Mouse (Mus musculus): ENCODE results near the gene Atxn2l. TPM values are rescaled to one million over a fixed set of nuclear protein-coding genes. Genes with fewer than 3 reads are reported as not detected.

Gene Atxn2l
- total and polyA plus RNA-seq, 2 experiments from 2014 or later: 65.4 to 80.5 TPM

DNA sequence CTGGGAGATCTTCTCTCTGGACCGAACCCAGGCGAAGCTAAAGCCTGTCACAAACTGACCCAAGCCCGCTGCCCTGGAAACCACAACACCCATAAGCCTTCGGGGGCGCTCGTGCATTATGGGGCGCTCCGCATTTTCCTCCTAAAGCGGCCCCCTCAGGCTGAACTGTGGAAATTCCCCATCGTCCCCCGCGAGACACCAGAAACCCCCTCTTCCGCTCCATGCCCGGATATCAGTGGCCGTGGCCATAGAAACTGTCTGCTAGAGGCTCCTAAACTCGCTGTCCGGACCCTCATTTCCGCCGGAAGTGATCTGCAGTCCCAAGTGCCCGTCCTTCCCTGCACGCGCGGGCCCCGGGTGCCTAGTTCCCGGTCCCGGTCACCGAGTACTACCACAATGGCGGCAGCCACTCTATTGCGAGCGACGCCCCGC lies 16.2 kb downstream of the Atxn2l start, which contains the start of gene Tufm:
TSS of gene Tufm (plus strand) at position 310 of the 432 bp plus-strand sequence.
- no peaks in the 10 kb centered on the region for H3K27me3 ChIP-seq (ENCODE audit: insufficient read depth, low read length)
- H3K27ac ChIP-seq (ENCODE audit: low read depth, low read length): peak within 1 kb of the TSS; percentile 78
- peak within 1 kb of the TSS; percentile 81 for H3K4me2 ChIP-seq (ENCODE audit: low read depth, low read length, poor library complexity, severe bottlenecking)
- WGBS: 0% methylated on average over 32 of the region's 32 CpGs
- TF ChIP-seq CTCF (IDR thresholded peaks at IDR 0.05): peak; percentile 67
- DNase-seq (ENCODE audit: low spot score): peak; percentile 99
- peak within 1 kb of the TSS; percentile 73 for H3K9ac ChIP-seq (replicated peaks; ENCODE audit: low read length, poor library complexity, severe bottlenecking)
- H3K36me3 ChIP-seq (ENCODE audit: insufficient read depth, low read length): peaks cover 9% of the 10 kb centered on the region
- H3K4me1 ChIP-seq (ENCODE audit: insufficient read depth, low read length): 0 out of 2 replicates have a peak, but pooled peaks cover 2% of the 10 kb centered on the region
- no peaks in the 10 kb centered on the region for H3K9me3 ChIP-seq (ENCODE audit: low read length)
- peak; percentile 95 for ATAC-seq (ENCODE audit: low FRiP score)
- peak within 1 kb of the TSS; percentile 46 for H3K4me3 ChIP-seq (ENCODE audit: low read depth, low read length)

DNA sequence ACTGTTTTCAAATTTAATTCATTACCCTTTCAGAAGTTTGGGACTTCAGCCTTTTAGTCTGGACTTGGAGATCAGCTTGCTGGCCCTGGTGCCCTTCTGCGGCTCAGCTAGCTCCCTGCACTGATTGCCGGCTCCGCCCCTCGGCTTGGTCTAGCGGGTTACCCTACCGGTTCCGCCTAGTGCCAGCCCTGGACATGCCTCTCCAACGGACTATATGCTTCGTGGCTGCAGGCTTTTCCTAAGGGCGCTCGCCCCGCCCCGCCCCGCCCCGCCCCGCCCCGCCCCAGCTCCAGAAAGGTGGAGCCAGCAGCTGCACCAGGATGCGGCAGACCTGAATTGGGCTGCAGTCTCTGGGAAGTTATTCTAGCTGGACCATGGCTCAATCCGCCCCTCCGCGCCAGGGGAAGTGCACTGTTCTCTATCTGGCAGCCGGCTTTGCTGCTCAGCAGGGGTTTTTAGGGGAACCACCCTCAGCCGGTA lies 20.8 kb downstream of the Atxn2l start:
- H3K27me3 ChIP-seq (ENCODE audit: insufficient read depth, low read length): no peaks in the 10 kb centered on the region
- 1% methylated on average over 22 of the region's 23 CpGs for WGBS
- no peaks in the 10 kb centered on the region for H3K4me1 ChIP-seq (ENCODE audit: insufficient read depth, low read length)
- H3K4me2 ChIP-seq (ENCODE audit: low read depth, low read length, poor library complexity, severe bottlenecking): peak overlapping the region; percentile 78
- 0 out of 2 replicates have a peak overlapping the region, but pooled peaks have one; percentile 32 for H3K27ac ChIP-seq (ENCODE audit: low read depth, low read length)
- no peaks in the 10 kb centered on the region for H3K9me3 ChIP-seq (ENCODE audit: low read length)
- peak overlapping the region; percentile 32 for H3K4me3 ChIP-seq (ENCODE audit: low read depth, low read length)
- H3K9ac ChIP-seq (replicated peaks; ENCODE audit: low read length, poor library complexity, severe bottlenecking): peak overlapping the region; percentile 39
- no peak for TF ChIP-seq CTCF (IDR thresholded peaks at IDR 0.05)
- no peak for ATAC-seq (ENCODE audit: low FRiP score)
- DNase-seq (ENCODE audit: low spot score): peak; percentile 53
- H3K36me3 ChIP-seq (ENCODE audit: insufficient read depth, low read length): no peaks in the 10 kb centered on the region

DNA sequence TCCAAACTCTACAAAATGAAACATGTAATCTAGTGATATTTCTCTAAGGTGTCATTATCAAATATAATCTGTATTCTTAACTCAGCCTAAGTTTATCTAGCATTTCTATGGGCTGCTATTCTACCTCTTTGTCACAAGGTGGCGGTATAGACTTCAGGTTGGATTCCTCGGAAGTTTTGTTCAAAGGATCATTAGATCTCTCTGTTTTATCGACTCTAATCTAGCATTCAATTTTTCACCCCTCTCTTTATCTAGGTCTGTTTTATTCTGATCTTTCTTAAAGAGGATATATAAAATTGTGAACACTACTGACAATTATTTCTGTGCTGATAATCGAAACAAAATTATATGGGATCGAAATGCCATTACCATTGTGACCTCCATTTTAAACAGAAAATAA lies 21.5 kb downstream of the Atxn2l start:
- WGBS: 23% methylated on average over 5 of the region's 5 CpGs
- Histone ChIP-seq H3K36me3 (ENCODE audit: insufficient read depth, low read length) (no peaks in the 10 kb centered on the region), H3K4me3 (ENCODE audit: low read depth, low read length) (no peak overlapping the region), H3K4me2 (ENCODE audit: low read depth, low read length, poor library complexity, severe bottlenecking) (0 out of 2 replicates have a peak overlapping the region, but pooled peaks have one; percentile 78), H3K9ac (replicated peaks; ENCODE audit: low read length, poor library complexity, severe bottlenecking) (no peak overlapping the region), H3K9me3 (ENCODE audit: low read length) (no peaks in the 10 kb centered on the region), H3K27ac (ENCODE audit: low read depth, low read length) (no peak overlapping the region), H3K27me3 (ENCODE audit: insufficient read depth, low read length) (no peaks in the 10 kb centered on the region), H3K4me1 (ENCODE audit: insufficient read depth, low read length) (no peaks in the 10 kb centered on the region)
- peak; percentile 77 for TF ChIP-seq CTCF (IDR thresholded peaks at IDR 0.05)
- DNase-seq (ENCODE audit: low spot score): peak; percentile 32
- no peak for ATAC-seq (ENCODE audit: low FRiP score)

DNA sequence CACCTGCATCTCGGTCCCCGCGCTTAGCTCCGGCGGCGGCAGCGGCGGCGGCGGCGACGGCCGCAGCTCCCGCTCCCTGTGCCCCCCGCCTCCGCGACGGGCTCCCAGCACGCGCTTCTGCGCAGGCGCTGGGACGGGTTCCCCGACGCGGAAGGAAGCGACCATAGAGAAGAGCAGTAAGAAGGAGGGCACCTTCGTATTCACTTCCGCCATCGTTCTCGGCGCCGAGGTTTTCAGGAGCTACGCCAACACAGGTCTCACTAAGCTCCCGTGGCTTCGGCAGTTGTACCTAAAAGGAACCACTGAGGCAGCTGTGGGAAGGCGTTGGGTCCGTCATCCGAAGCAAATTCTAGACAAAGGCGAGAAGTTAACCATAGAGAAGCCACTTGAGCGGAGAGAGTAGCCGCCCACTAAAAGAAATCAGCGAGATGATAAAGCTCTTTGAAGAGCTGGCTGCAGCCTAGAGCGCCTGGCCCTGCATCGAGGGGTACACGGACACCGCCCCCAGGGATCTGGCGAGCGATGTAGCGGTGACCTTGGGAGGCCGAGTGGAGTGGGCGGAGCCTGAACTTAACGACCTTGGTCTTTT lies 28.1 kb downstream of the Atxn2l start, which contains the start of gene Sh2b1:
TSS of gene Sh2b1 (minus strand) at position 432 of the 589 bp plus-strand sequence.
- WGBS: under 1% methylated on average over 51 of the region's 53 CpGs
- TF ChIP-seq CTCF (IDR thresholded peaks at IDR 0.05): peak; percentile 63
- Histone ChIP-seq H3K9me3 (ENCODE audit: low read length) (no peaks in the 10 kb centered on the region), H3K9ac (replicated peaks; ENCODE audit: low read length, poor library complexity, severe bottlenecking) (peak within 1 kb of the TSS; percentile 97), H3K4me1 (ENCODE audit: insufficient read depth, low read length) (peaks cover 5% of the 10 kb centered on the region; the same call in 1 of the 2 replicates), H3K4me3 (ENCODE audit: low read depth, low read length) (peak within 1 kb of the TSS; percentile 85), H3K27ac (ENCODE audit: low read depth, low read length) (peak within 1 kb of the TSS; percentile 94), H3K36me3 (ENCODE audit: insufficient read depth, low read length) (peaks cover 25% of the 10 kb centered on the region), H3K27me3 (ENCODE audit: insufficient read depth, low read length) (no peaks in the 10 kb centered on the region), H3K4me2 (ENCODE audit: low read depth, low read length, poor library complexity, severe bottlenecking) (peak within 1 kb of the TSS; percentile 97)
- ATAC-seq (ENCODE audit: low FRiP score) (peak; percentile 93), DNase-seq (ENCODE audit: low spot score) (peak; percentile 96)

DNA sequence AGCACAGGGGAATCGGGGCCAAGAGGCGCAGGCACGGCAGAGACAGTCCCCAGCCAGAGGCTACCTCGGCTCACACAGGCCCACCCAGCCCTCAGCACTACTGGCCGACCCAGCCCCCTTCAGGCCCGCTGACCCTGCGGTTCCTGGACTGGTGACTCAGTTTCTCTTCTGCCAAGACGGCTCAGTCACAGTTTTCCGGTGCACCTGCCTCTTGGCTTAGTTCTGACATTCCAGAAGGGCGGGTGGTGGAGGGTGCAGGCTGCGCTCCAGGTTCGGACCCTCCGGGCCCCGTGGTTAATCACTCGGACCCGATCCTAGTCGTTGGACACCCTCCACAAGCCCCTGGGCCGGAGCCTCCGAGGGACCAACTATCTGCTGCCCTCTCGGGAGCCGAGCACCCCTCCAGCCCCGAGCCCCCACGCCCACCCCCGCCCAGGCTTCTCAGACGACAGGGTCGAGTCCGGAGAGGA lies 28.7 kb downstream of the Atxn2l start:
- H3K9me3 ChIP-seq (ENCODE audit: low read length): no peaks in the 10 kb centered on the region
- no peak for TF ChIP-seq CTCF (IDR thresholded peaks at IDR 0.05)
- peak; percentile 6 for DNase-seq (ENCODE audit: low spot score)
- H3K36me3 ChIP-seq (ENCODE audit: insufficient read depth, low read length): peaks cover 31% of the 10 kb centered on the region
- peak overlapping the region; percentile 85 for H3K4me3 ChIP-seq (ENCODE audit: low read depth, low read length)
- peak overlapping the region; percentile 94 for H3K27ac ChIP-seq (ENCODE audit: low read depth, low read length)
- peak overlapping the region; percentile 97 for H3K9ac ChIP-seq (replicated peaks; ENCODE audit: low read length, poor library complexity, severe bottlenecking)
- H3K4me2 ChIP-seq (ENCODE audit: low read depth, low read length, poor library complexity, severe bottlenecking): peak overlapping the region; percentile 97
- H3K27me3 ChIP-seq (ENCODE audit: insufficient read depth, low read length): no peaks in the 10 kb centered on the region
- H3K4me1 ChIP-seq (ENCODE audit: insufficient read depth, low read length): peaks cover 5% of the 10 kb centered on the region; the same call in 1 of the 2 replicates
- WGBS: 1% methylated on average over 21 of the region's 27 CpGs
- peak; percentile 31 for ATAC-seq (ENCODE audit: low FRiP score)

All from midbrain, postnatal 0 days (tissue).